Mouse (Mus musculus) MEL (cell line): ENCODE measurements around the gene Gm9903. TPM values are rescaled to one million over a fixed set of nuclear protein-coding genes. Genes with fewer than 3 reads are reported as not detected.
A peak's percentile ranks its signal among the peaks of the same experiment; 100 is the strongest.

Source experiments
- DNase-seq: peaks from one replicate; pipeline ENCODE4 v3.0.0; 2011; ENCODE audit warnings: low read depth, low spot score
- H3K27ac ChIP-seq: 2 replicates; pipeline ENCODE4 v1.5.1; 2012; ENCODE audit warnings: low read depth, mild to moderate bottlenecking, control low read depth, low read length, moderate library complexity; ENCODE audit not compliant: control insufficient read depth
- H3K27me3 ChIP-seq, 2 experiments: fragments of 150-350 bp in 1 of 2; sonication (generic) in 1 of 2; 2 replicates each; pipeline ENCODE4 v1.6.1; 2012; ENCODE audit warnings: low read length in 2 of 2, mild to moderate bottlenecking in 2 of 2, improper control_type of control experiment in 1 of 2, moderate library complexity in 1 of 2; ENCODE audit not compliant: insufficient read depth in 2 of 2, control insufficient read depth in 1 of 2
- H3K36me3 ChIP-seq, 2 experiments: 2 replicates each; pipeline ENCODE4 v1.6.1; 2012 to 2014; ENCODE audit warnings: low read length in 2 of 2, improper control_type of control experiment in 1 of 2, inconsistent platforms in 1 of 2, mild to moderate bottlenecking in 1 of 2; ENCODE audit not compliant: insufficient read depth in 2 of 2, control insufficient read depth in 1 of 2
- H3K4me1 ChIP-seq, 2 experiments: fragments of 150-350 bp in 1 of 2; sonication (generic) in 1 of 2; 2 replicates each; pipeline ENCODE4 v1.6.1; 2012; ENCODE audit warnings: low read length in 2 of 2, improper control_type of control experiment in 1 of 2, mild to moderate bottlenecking in 1 of 2; ENCODE audit not compliant: insufficient read depth in 2 of 2, control insufficient read depth in 1 of 2
- H3K4me3 ChIP-seq, 2 experiments: fragments of 150-350 bp in 1 of 2; sonication (generic) in 1 of 2; 2 replicates each; pipeline ENCODE4 v1.5.1; 2012; ENCODE audit warnings: low read depth in 2 of 2, low read length in 2 of 2, mild to moderate bottlenecking in 2 of 2, moderate library complexity in 2 of 2, control low read depth in 1 of 2, improper control_type of control experiment in 1 of 2; ENCODE audit not compliant: control insufficient read depth in 1 of 2, insufficient read depth in 1 of 2
- H3K79me2 ChIP-seq: 2 replicates; pipeline ENCODE4 v1.6.1; 2012; ENCODE audit warnings: mild to moderate bottlenecking, low read length, moderate library complexity; ENCODE audit not compliant: control insufficient read depth, poor library complexity, insufficient read depth
- H3K9ac ChIP-seq: 2 replicates; pipeline ENCODE4 v1.6.1; 2012; ENCODE audit warnings: low read depth, mild to moderate bottlenecking, control low read depth, low read length, moderate library complexity; ENCODE audit not compliant: control insufficient read depth, poor library complexity, severe bottlenecking
- H3K9me3 ChIP-seq: fragments of 150-350 bp; sonication (generic); replicated peaks from 2 replicates; pipeline ENCODE4 v1.6.1; 2012; ENCODE audit warnings: mild to moderate bottlenecking, low read length, improper control_type of control experiment, moderate library complexity; ENCODE audit not compliant: insufficient read depth
- BHLHE40 ChIP-seq: IDR thresholded peaks from 2 replicates; pipeline ENCODE4 v1.6.1; 2012; ENCODE audit warnings: low read depth, mild to moderate bottlenecking, inconsistent platforms, low read length, improper control_type of control experiment, borderline replicate concordance
- CHD1 ChIP-seq: IDR thresholded peaks from 2 replicates; pipeline ENCODE4 v1.6.1; 2012; ENCODE audit warnings: low read depth, mild to moderate bottlenecking, inconsistent platforms, low read length, improper control_type of control experiment
- CTCF ChIP-seq, 3 experiments: IDR thresholded peaks in 2 of 3; conservative IDR thresholded peaks in 1 of 3; 2 replicates each; pipeline ENCODE4 v1.5.1; 2011 to 2012; ENCODE audit warnings: low read length in 3 of 3, low read depth in 2 of 3, mild to moderate bottlenecking in 2 of 3, improper control_type of control experiment in 1 of 3, inconsistent platforms in 1 of 3, mixed read lengths in 1 of 3, moderate library complexity in 1 of 3; ENCODE audit not compliant: control insufficient read depth in 1 of 3, insufficient read depth in 1 of 3, poor library complexity in 1 of 3, severe bottlenecking in 1 of 3
- E2F4 ChIP-seq: IDR thresholded peaks from 2 replicates; pipeline ENCODE4 v1.6.1; 2011; ENCODE audit warnings: low read depth, low read length, improper control_type of control experiment, borderline replicate concordance
- ELF1 ChIP-seq: IDR thresholded peaks from 2 replicates; pipeline ENCODE4 v1.6.1; 2014; ENCODE audit warnings: low read depth, mild to moderate bottlenecking, inconsistent platforms, low read length, improper control_type of control experiment, moderate library complexity
- EP300 ChIP-seq, 2 experiments: IDR thresholded peaks; 2 replicates each; pipeline ENCODE4 v1.6.1; 2011; ENCODE audit warnings: improper control_type of control experiment in 2 of 2, low read length in 2 of 2, low read depth in 1 of 2, mild to moderate bottlenecking in 1 of 2
- ETS1 ChIP-seq: IDR thresholded peaks from 2 replicates; pipeline ENCODE4 v1.6.1; 2012; ENCODE audit warnings: low read depth, mild to moderate bottlenecking, inconsistent platforms, low read length, improper control_type of control experiment, moderate library complexity
- GABPA ChIP-seq: IDR thresholded peaks from 2 replicates; pipeline ENCODE4 v1.6.1; 2012; ENCODE audit warnings: low read depth, mild to moderate bottlenecking, inconsistent platforms, low read length, improper control_type of control experiment, moderate library complexity
- GATA1 ChIP-seq: IDR thresholded peaks from 2 replicates; pipeline ENCODE4 v1.6.1; 2011; ENCODE audit warnings: low read depth, low read length, improper control_type of control experiment
- KAT2A ChIP-seq: conservative IDR thresholded peaks from 2 replicates; pipeline ENCODE4 v1.6.1; 2012; ENCODE audit warnings: low read depth, low read length, improper control_type of control experiment, inconsistent platforms
- MAFK ChIP-seq: IDR thresholded peaks from 2 replicates; pipeline ENCODE4 v1.6.1; 2011; ENCODE audit warnings: low read depth, mild to moderate bottlenecking, low read length, improper control_type of control experiment, borderline replicate concordance
- MAZ ChIP-seq: IDR thresholded peaks from 2 replicates; pipeline ENCODE4 v1.6.1; 2012; ENCODE audit warnings: low read depth, mild to moderate bottlenecking, inconsistent platforms, low read length, improper control_type of control experiment
- MXI1 ChIP-seq: IDR thresholded peaks from 2 replicates; pipeline ENCODE4 v1.6.1; 2011; ENCODE audit warnings: mild to moderate bottlenecking, low read depth, low read length, improper control_type of control experiment
- MYB ChIP-seq: IDR thresholded peaks from 2 replicates; pipeline ENCODE4 v1.6.1; 2011; ENCODE audit warnings: mild to moderate bottlenecking, low read depth, low read length, improper control_type of control experiment
- NELFE ChIP-seq: IDR thresholded peaks from 2 replicates; pipeline ENCODE4 v1.6.1; 2011; ENCODE audit warnings: low read depth, low read length, improper control_type of control experiment
- POLR2AphosphoS2 ChIP-seq: IDR thresholded peaks from 2 replicates; pipeline ENCODE4 v1.6.1; 2011; ENCODE audit warnings: low read length, improper control_type of control experiment
- POLR2AphosphoS5 ChIP-seq: IDR thresholded peaks from 2 replicates; pipeline ENCODE4 v1.6.1; 2012; ENCODE audit warnings: low read depth, borderline replicate concordance, mild to moderate bottlenecking, inconsistent platforms, low read length, moderate library complexity, mixed read lengths
- RAD21 ChIP-seq: IDR thresholded peaks from 2 replicates; pipeline ENCODE4 v1.6.1; 2011; ENCODE audit warnings: mild to moderate bottlenecking, low read depth, low read length, improper control_type of control experiment
- RCOR1 ChIP-seq: IDR thresholded peaks from 2 replicates; pipeline ENCODE4 v1.6.1; 2012; ENCODE audit warnings: low read depth, mild to moderate bottlenecking, inconsistent platforms, low read length, improper control_type of control experiment
- SIN3A ChIP-seq: IDR thresholded peaks from 2 replicates; pipeline ENCODE4 v1.6.1; 2012; ENCODE audit warnings: low read length, improper control_type of control experiment, inconsistent platforms
- SMC3 ChIP-seq: IDR thresholded peaks from 2 replicates; pipeline ENCODE4 v1.6.1; 2011; ENCODE audit warnings: low read depth, low read length, improper control_type of control experiment
- TAL1 ChIP-seq: IDR thresholded peaks from 2 replicates; pipeline ENCODE4 v1.6.1; 2012; ENCODE audit warnings: mild to moderate bottlenecking, inconsistent platforms, low read length, moderate library complexity, mixed read lengths
- TBP ChIP-seq: IDR thresholded peaks from 2 replicates; pipeline ENCODE4 v1.8.0; 2011; ENCODE audit warnings: low read depth, low read length, improper control_type of control experiment
- TCF12 ChIP-seq: IDR thresholded peaks from 2 replicates; pipeline ENCODE4 v1.6.1; 2014; ENCODE audit warnings: low read depth, mild to moderate bottlenecking, inconsistent platforms, low read length, improper control_type of control experiment, moderate library complexity
- UBTF ChIP-seq: IDR thresholded peaks from 2 replicates; pipeline ENCODE4 v1.6.1; 2012; ENCODE audit warnings: low read depth, mild to moderate bottlenecking, inconsistent platforms, low read length, improper control_type of control experiment, moderate library complexity, borderline replicate concordance; ENCODE audit not compliant: insufficient read depth
- USF2 ChIP-seq, 2 experiments: IDR thresholded peaks; 2 replicates each; pipeline ENCODE4 v1.6.1; 2011 to 2012; ENCODE audit warnings: improper control_type of control experiment in 2 of 2, low read length in 2 of 2, borderline replicate concordance in 1 of 2, inconsistent platforms in 1 of 2, low read depth in 1 of 2, mild to moderate bottlenecking in 1 of 2; ENCODE audit not compliant: insufficient read depth in 1 of 2
- ZC3H11A ChIP-seq: IDR thresholded peaks from 2 replicates; pipeline ENCODE4 v1.6.1; 2012; ENCODE audit warnings: low read depth, mild to moderate bottlenecking, inconsistent platforms, low read length, improper control_type of control experiment
- ZKSCAN1 ChIP-seq: IDR thresholded peaks from 2 replicates; pipeline ENCODE4 v1.6.1; 2012; ENCODE audit warnings: low read depth, mild to moderate bottlenecking, inconsistent platforms, low read length, improper control_type of control experiment, moderate library complexity
- ZMIZ1 ChIP-seq: IDR thresholded peaks from 2 replicates; pipeline ENCODE4 v1.6.1; 2012; ENCODE audit warnings: low read depth, mild to moderate bottlenecking, inconsistent platforms, low read length, improper control_type of control experiment, moderate library complexity
- ZNF384 ChIP-seq: IDR thresholded peaks from 2 replicates; pipeline ENCODE4 v1.6.1; 2012; ENCODE audit warnings: low read depth, mild to moderate bottlenecking, inconsistent platforms, low read length, improper control_type of control experiment
- polyA plus RNA-seq, 2 experiments: library from polyadenylated mRNA; stranded (reverse) in 1 of 2; unstranded in 1 of 2; fragments of >175 nt in 1 of 2; fragments of >200 nt in 1 of 2; gene quantifications; 2 replicates each; pipeline versions ENCODE4 v1.2.1 to v1.2.4; 2012; ENCODE audit warnings: low replicate concordance in 2 of 2, low read depth in 1 of 2; ENCODE audit not compliant: insufficient read length in 2 of 2, insufficient read depth in 1 of 2, missing spikeins in 1 of 2
- total RNA-seq: library from RNA; depleted of rRNA; stranded (reverse); fragments of 300-350 nt; gene quantifications from 2 replicates; pipeline ENCODE4 v1.2.3, GENCODE M21; 2012

The Gm9903 gene
- total and polyA plus RNA-seq, 3 experiments, result 0.19 to 0.36 TPM; not detected in 1

- Histone ChIP-seq H3K9ac (no peak overlapping the region), H3K36me3 (peaks cover 12 to 17% of the 10 kb centered on the region in 2 experiments), H3K79me2 (no peaks in the 10 kb centered on the region), H3K4me3 (no peak overlapping the region), H3K27me3 (no peaks in the 10 kb centered on the region), H3K27ac (no peak overlapping the region), H3K9me3 (no peaks in the 10 kb centered on the region), H3K4me1 (peaks cover 2 to 11% of the 10 kb centered on the region in 2 experiments; a peak in 3 of 4 replicates)
- no peak for DNase-seq
- no peak for TF ChIP-seq MYB
Observed at GRCm38 (mm10) chr5:33674439-33674838, 44.7 kb downstream of the Gm9903 start.

GRCm38 (mm10) chr5:33675964-33676363 lies 46.2 kb downstream of the Gm9903 start:
- no peak overlapping the region for H3K27ac ChIP-seq
- H3K9me3 ChIP-seq, result no peaks in the 10 kb centered on the region
- DNase-seq, result peak; percentile 68
- no peaks in the 10 kb centered on the region for H3K27me3 ChIP-seq
- H3K79me2 ChIP-seq, result no peaks in the 10 kb centered on the region
- no peak overlapping the region for H3K4me3 ChIP-seq
- no peak overlapping the region for H3K9ac ChIP-seq
- peaks cover 7 to 15% of the 10 kb centered on the region in 2 experiments for H3K36me3 ChIP-seq
- TF ChIP-seq SIN3A (no peak; the same call in 1 of the 2 replicates), GABPA (no peak), ELF1 (no peak), TAL1 (no peak), MAFK (no peak), POLR2AphosphoS2 (no peak; the same call in 1 of the 2 replicates), EP300 (IDR thresholded peaks at IDR 0.05; ENCODE audit: low read depth in 1 of 2, low read length in 2 of 2) (no peak), KAT2A (no peak), SMC3 (peak; percentile 67), TCF12 (no peak), RCOR1 (no peak), USF2 (IDR thresholded peaks at IDR 0.05; ENCODE audit: borderline replicate concordance in 1 of 2, insufficient read depth in 1 of 2, low read depth in 1 of 2, low read length in 2 of 2) (no peak), RAD21 (peak; percentile 71), GATA1 (peak; percentile 32; the same call in 1 of the 2 replicates), MYB (no peak), BHLHE40 (no peak), POLR2AphosphoS5 (no peak), CHD1 (no peak), NELFE (no peak; the same call in 1 of the 2 replicates), CTCF (IDR thresholded peaks at IDR 0.05 in 2 of 3, conservative IDR thresholded peaks at IDR 0.05 in 1 of 3; ENCODE audit: control insufficient read depth in 1 of 3, insufficient read depth in 1 of 3, low read depth in 2 of 3, low read length in 3 of 3, poor library complexity in 1 of 3, severe bottlenecking in 1 of 3) (peak; percentile 81 to 90 (median 87)), ZC3H11A (peak; percentile 49), ETS1 (no peak), MXI1 (0 out of 2 replicates have a peak, but pooled peaks have one; percentile 26), ZMIZ1 (no peak), ZNF384 (no peak), MAZ (0 out of 2 replicates have a peak, but pooled peaks have one; percentile 52), UBTF (no peak), TBP (no peak), E2F4 (no peak), ZKSCAN1 (no peak)
- H3K4me1 ChIP-seq, result peaks cover 3 to 11% of the 10 kb centered on the region in 2 experiments
